Mouse (Mus musculus) left cerebral cortex, adult 18-20 months (tissue): ENCODE data around the gene Cntn6. TPM values are rescaled to one million over a fixed set of nuclear protein-coding genes. Genes with fewer than 3 reads are reported as not detected.

ENCODE experiments used
- DNase-seq, 2 experiments: peaks; one replicate each; pipeline ENCODE4 v3.0.0; 2021 to 2022; ENCODE audit warnings: low spot score in 2 of 2, mixed read lengths in 1 of 2
- total RNA-seq, 2 experiments: library from RNA; stranded (reverse); gene quantifications; 2 replicates each; pipeline ENCODE4 v1.2.3; 2021

Cntn6 gene
- total RNA-seq, 2 experiments from 2014 or later: 16.9 to 19.2 TPM

- no peak for DNase-seq
These were observed 246.4 kb downstream of the Cntn6 start for GRCm38 (mm10) chr6:104738999-104739398.

DNA sequence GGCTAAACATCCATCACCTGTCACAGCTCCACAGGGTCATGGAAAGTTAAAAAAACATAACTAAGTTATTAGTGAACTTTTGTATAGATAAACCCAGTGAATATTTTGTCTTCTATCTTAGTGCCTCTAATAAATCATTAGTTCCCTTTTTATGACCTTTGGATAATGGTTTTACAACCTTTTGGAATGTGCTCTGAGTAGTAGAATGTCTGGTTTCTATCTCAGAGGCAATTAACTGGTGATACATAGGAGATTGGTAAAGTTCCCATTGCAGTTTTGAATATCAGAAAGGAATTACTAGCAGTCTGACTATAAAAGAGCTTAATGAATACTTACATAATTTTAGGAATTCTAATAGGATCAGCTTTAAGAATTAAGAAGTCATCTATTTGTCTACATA is 265.5 kb downstream of the Cntn6 start:
- no peak for DNase-seq

DNA sequence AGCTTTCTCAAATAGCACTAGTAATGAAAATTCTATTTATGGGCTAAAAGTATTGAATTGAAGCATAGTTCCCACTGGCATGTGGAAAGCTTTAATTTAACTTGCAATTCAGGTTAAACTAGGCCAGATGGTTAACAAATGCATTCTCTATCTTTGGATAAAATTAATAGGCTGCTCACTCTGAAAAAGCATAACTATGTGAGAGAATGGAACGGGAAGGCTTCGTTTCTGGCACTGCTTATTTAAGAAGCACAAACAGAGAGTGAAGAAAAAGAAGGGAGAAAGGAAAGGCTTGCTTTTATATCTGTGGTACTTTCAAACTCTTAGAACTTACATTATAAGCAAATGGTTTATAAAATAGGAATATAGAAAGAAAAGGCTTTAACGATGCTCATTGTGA is 268.6 kb downstream of the Cntn6 start:
- DNase-seq: no peak

- DNase-seq: no peak
These were observed 291.3 kb downstream of the Cntn6 start for GRCm38 (mm10) chr6:104783891-104784290.

- DNase-seq: no peak
These were observed 294.9 kb downstream of the Cntn6 start for GRCm38 (mm10) chr6:104787502-104787901.

- DNase-seq: no peak
These were observed 315.9 kb downstream of the Cntn6 start for GRCm38 (mm10) chr6:104808526-104808925.

GRCm38 (mm10) chr6:104815610-104816009 is 323.0 kb downstream of the Cntn6 start:
- no peak for DNase-seq

DNA sequence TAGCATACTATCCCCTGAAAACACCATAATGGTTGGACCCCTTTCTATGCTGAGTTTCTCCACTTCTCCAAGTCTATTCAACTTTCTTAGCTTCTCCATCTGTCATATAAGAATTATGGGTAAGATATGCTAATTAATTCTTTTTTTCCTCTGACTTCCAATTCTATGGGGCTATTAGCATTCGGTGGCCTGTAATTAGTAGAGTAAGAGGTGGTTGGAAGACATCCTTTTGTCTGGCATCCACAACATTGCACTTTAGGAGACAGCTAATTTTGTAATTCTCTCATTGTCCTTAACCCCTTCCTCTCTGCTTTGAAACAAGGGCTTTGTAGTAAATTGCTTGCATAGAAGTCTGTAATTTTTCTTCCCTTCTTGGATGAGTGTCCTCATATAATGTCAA is 387.1 kb downstream of the Cntn6 start:
- no peak for DNase-seq

DNA sequence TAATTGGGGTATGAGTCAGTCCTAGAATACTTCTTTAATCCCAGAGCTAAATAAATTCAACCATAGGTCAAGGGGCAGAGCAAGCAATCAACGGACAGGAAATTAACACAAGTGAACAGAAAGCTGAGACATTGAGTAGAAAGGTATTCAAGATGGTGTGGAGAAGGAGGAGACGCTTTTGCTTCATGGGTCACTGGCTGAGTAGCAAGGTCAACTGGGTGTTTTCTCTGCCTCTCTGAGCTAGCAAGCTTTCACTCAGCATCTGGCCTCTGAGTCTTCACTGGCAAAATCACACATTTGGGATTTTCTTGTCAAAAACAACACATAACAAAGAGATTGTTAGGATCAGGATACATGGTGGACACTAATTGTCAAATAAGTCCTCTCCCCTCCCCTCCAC is 391.4 kb downstream of the Cntn6 start:
- DNase-seq: no peak

DNA sequence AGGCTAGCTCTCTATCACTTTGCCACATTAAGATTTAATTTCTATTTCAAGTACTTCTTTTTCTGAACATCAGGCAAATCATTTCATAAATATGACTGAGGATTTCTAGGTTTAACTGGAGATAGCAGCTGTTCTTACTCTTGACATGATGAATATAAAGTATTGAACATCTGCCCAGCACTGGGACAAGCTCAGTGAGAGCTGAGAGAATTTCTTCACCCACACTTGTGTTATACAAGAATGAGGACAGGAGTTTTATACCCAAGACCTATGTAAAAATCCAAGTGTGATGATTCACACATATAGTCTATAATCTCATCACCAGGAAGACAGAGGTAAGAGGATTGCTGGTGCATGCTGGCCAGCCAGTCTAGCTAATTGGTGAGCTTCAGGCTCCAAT is 393.2 kb downstream of the Cntn6 start:
- no peak for DNase-seq

- DNase-seq: no peak
These were observed 398.5 kb downstream of the Cntn6 start for GRCm38 (mm10) chr6:104891071-104891470.
